Mouse (Mus musculus) monocyte, adult 5-6 weeks (primary cell): Measurements from ENCODE around the gene Bri3. TPM values are rescaled to one million over a fixed set of nuclear protein-coding genes. Genes with fewer than 3 reads are reported as not detected.

ENCODE experiments used
- ATAC-seq: fragments of 153-309, 156-312 bp; replicated peaks from 2 replicates; pipeline ENCODE4 v1.8.0; 2017; ENCODE audit warnings: mild to moderate bottlenecking; ENCODE audit not compliant: low TSS enrichment, insufficient number of reproducible peaks, severe bottlenecking, poor library complexity, low FRiP score
- total RNA-seq: library from RNA; stranded (forward); fragments of 200-1000, 200-491, 200-594 nt; gene quantifications from 3 replicates; pipeline ENCODE4 v1.2.3, GENCODE M21; 2017

Gene Bri3
- total RNA-seq, 1 experiment from 2014 or later = 73.7 TPM

DNA sequence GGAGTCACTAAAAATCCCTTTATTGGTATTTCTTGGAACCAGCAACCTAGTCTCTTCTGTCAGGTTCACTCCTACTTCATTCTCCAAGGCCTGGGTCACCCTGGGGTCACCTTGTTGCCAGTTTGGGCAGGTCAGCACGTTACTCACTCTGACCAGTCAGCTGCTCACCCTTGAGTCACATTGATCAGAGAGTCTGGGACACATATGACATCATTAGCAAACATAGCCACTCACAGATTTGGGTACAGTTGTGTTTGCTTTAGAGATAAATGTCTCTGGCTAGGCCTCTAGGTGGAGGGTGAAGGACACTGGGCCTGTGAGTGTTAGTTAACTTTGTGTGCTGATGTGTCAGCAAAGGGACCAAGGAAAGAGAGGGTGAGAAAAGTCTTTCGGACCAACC is 127.9 kb downstream of the Bri3 start:
- no peak for ATAC-seq

DNA sequence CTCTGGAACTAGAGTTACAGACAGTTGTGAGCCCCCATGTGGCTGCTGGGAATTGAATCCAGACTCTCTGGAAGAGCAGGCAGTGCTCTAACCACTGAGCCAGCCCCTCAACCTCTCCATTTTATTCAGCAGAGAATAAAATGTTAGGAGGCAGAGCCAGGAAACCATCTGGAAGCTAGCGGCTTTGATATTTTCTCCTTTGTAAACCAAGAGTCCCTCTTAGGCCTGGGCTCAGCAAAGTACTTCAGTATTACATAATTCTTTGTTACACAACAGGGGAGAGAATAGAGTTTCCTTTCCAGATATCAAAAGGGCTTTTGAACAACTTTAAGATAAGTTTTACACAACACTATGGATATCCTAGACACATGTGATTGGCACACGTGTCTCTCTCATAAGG is 128.6 kb downstream of the Bri3 start:
- no peak for ATAC-seq

DNA sequence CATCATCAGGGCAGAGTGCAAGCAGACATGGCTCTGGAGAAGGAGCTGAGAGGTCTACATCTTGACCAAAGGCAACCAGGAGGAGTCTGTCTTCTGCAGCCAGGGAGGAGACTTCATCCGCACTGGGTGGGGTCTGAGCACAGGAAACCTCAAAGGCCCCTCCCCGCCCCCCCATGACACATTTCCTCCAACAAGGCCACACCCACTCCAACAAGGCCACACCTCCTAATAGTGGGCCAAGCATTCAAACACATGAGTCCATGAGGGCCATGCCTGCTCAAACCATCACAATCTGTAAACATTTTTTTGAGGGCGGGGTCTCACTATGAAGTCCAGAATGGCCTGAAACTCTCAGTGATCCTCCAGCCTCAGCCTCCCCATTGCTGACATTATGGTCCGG is 135.2 kb downstream of the Bri3 start:
- ATAC-seq = no peak

DNA sequence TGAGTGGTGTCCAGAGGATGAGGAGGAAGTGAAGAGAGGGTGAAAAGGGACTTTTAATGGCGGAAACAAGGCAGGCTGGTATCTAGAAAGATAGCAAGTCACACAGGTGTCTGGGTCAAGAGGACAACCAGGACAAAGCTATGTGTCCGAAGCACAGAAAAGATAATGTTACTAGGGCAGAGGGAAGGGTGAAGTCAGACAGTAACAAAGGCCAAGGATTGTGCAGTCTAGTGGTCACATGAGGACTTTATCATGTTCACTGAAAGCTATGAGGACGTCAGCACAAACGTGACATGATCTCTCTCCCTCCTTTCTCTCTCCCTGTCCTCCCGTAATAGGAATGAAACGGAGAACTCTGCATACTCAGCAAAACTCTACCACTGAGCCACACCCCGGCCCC is 136.5 kb downstream of the Bri3 start:
- ATAC-seq = no peak

DNA sequence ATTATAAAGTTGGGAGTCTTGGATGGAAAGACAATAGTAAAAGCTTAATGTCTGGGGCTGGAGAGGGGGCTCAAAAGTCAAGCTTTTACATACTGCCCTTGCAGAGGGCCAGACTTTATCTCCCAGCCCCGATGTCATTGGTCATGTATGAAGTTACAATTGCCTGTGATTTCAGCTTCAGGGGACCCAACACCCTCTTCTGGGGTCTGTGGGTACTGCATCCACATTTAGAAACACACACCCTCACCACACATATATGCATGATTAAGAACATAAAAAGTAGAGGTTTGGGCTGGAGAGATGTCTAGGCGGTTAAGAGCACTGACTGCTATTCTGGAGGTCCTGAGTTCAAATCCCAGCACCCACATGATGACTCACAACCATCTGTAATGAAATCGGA is 137.5 kb downstream of the Bri3 start:
- no peak for ATAC-seq

DNA sequence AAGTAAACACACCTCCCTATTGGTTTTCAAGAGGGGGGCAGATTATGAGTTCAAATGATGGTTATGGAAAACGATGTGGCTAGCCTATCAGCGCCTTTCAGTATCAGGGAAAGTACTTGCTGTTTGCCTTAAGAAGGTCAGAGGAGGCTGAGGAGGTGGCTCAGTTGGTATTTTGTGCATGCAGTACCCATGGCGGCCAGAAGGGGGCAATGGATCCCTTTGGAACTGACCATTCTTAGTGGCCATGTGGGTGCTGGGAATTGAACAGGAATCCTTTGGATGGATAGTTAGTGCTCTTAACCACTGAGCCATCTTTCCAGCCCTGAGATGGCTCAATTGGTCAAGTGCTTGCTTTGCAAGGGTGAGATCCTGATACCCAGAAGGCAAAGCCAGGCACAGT is 139.7 kb downstream of the Bri3 start:
- no peak for ATAC-seq

DNA sequence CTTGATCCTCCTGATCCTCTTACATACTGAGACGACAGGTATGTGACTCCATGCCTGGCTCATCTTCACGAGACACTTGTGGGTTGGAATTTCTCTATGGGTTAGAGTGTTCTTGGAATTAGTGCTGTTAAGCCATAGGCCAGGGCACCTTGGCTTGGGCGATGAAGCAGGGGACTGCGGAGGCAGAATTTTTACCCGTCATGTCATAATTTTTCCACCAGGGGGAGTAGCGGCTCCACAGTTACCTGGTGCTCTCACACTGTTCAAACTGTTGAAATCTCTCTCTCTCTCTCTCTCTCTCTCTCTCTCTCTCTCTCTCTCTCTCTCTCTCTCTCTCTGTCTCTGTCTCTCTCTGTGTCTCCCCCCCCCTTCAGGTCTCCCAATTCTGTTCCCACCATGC is 143.6 kb downstream of the Bri3 start:
- no peak for ATAC-seq

DNA sequence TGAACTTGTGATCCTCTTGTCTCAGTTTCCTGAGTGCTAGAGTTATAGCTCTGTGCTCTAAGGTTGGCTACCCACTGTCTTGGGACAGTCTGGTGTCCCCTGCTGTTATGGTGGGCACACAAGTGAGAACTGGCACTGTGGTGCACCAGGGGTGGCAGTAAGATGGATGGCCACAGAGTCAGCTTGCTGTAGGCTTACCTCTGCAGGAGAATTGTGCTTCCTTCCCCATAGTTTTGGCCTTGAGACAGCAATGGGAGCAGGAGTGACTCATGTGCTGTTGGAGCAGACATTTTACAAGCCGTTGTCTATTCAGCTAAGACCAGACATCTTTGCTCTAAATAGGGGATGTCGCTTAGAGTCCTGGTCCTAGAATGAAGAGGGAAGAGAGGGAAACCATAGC is 149.9 kb downstream of the Bri3 start:
- no peak for ATAC-seq

DNA sequence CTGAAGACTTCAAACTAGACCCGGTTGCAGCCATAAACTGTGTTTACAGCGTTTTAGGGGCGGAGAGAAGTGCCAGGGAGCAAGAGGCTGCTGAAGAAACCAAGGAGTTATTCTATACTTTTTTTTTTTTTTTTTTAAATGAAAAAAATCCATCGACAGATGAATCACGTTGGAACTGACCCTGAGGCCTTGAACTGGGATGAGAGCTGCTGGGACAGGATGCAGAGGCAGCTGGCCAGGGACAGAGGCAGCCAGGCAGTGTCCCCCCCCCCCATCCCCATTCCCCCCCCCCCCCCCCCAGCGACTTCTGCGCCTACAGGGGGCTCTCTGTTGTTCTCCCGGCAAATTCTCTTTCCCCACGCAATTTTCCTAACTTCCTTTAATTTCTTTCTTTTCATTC is 153.3 kb downstream of the Bri3 start:
- ATAC-seq = no peak

DNA sequence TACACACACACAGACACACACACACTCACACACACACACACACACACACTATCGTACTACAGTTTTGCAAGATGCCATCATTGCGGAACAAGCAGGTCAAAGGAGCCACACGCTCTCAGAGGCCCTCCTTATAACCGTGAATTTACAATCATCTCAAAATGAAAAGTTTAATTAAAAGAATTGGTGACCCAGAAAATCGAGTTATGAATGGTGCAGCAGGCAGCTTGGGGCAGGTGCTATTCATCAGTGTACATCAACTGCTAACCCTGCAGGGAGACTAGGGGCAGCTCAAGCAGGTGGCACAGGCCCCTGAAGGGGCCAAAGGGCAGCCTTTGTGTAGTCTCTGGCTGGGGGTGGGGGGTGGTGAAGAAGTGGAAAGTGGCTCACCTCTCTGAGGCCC is 156.6 kb downstream of the Bri3 start:
- no peak for ATAC-seq

DNA sequence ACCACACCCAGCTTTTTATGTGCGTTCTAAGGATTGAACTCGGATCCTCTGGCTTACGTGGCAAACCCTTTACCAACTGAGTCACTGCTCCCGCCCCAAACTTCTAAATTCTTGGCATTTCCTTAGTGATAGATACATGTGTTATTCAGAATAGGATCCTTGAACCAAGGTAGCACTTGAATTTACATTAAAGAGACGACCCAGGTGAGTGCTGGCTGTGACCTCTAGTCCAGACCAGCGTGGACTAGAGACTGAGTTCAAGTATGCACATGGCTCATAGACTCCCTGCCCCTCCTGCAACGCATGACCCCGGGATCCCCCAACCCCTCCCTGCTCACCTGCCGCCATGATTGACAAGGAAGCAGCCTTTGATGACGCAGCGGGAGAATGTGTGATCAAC is 162.0 kb downstream of the Bri3 start:
- no peak for ATAC-seq

DNA sequence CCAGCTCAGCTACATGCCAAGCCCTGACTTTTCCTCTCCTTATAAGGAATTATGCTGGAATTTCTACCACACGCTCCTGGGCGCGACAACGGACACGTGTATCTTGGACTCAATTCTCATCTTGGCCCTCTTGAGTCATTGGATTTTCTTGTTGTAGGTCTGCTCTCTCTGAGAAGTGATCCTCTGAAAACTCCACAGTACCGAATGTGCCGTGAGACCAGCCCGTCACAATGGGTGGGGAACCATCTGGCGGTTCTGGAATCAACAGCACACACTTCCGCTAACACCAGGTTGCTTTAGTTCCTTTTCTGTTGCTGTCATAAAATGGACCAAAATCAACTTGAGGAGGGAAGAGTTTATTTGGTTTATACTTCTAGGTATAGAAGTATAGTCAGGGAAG is 166.4 kb downstream of the Bri3 start:
- no peak for ATAC-seq

DNA sequence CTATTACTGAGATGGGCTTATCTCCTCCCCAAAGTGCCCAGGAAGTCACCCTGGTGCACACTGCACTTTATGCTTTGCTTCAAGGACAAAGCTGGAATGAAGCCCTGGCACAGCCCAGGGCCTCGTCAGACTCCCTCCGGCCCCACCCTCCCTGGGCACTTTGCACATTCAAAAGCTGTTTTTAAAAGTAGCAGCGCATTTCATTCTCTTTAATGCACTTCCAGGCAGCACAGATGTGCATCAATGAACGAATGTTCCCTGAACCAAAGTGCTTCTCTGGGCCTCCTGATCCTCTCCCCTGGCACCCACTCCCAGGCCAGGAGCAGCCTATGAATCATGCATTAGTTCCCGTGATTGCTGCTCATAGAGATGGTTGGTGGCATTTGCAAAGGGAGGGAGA is 167.5 kb downstream of the Bri3 start:
- ATAC-seq = no peak

DNA sequence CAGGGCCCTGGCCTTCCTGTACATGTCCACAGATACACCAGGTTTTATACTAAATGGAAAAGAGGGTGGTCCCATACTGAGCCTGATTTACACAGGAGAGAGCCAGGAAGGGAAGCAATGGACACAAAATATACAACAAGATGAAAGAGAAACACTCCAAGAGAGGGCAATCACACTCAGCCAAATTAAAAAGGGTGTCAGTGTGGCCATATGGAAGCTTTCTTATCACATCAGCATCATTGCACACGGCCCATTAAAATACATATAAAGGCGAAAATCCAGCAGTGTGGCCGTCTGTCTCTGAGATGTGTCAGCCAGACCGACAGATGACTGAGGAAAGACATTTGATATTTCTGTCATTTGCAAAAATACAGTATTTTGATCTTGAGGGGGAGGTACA is 168.5 kb downstream of the Bri3 start:
- no peak for ATAC-seq

DNA sequence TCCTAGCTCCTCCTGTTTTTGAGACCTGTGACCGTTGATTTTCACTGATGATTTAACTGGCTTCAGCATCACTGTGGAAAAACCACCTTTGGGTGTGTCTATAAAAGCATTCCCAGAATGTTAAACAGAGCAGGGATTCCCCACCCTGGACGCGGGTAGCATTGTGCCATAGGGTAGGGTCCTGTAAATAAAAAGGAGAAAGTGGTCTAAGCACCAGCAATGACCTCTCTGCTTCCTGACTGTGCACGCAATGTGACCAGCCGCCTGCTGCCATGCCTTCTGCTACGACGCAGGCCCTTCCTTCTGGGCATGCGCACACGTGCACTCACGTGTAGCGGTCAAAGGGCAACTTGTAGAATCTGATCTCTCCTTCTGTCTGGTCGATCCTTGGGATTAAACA is 174.2 kb downstream of the Bri3 start:
- ATAC-seq = no peak

DNA sequence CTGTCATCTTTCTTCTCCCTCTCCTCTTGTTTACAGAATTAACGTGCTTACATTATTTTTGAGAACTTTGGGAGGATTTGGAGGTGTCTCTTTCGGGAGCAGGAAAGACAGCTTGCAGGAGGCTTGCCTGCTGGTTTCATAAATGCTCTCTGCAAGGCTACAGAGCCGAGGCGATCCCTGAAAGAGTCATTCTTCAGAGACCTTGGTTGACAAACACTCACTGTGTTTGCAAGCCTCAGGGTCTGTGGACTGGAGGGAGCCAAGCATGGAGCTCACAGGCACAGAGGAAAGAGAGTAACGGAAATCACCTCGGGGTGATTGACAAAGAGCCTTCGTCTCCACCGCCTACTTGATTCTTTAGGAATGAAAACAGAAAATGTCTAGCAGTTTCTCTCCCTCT is 175.8 kb downstream of the Bri3 start:
- ATAC-seq = no peak

DNA sequence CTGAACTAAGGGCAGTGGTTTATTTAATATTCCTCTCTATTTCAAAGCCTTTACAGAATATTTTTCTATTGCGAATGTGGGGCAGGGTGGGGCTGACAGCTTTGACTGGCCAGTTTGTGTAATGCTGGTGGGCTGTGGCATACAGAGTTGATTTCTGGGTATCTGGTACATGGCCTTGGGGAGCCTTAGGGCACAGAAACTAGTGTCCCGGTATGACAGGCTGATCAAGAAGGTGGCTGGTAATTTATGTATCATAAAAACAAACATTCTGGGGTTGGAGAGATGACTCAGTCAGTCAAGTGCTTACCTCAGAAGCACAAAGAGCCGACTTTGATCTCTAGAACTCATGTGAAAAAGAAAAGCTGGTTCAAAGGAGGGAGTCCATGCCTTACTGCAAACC is 182.5 kb downstream of the Bri3 start:
- no peak for ATAC-seq

DNA sequence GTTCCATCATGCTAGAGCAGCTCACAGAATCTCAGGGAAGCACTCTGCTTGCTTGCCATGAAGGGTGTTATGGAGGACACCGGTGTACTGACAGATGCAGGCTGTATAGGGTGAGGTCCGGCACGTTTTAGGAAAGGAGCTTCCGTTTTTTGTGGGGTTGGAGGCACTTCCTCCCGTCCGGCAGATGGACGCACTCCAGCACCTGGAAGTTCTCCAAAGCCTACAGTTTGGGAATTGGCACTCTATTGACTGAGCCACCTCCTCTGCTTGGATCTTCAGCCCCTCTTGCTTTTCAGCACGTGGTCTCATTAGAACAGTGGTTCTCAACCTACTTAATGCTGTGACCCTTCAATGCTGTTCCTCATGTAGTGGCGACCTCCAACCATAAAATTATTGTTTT is 183.6 kb downstream of the Bri3 start:
- no peak for ATAC-seq

DNA sequence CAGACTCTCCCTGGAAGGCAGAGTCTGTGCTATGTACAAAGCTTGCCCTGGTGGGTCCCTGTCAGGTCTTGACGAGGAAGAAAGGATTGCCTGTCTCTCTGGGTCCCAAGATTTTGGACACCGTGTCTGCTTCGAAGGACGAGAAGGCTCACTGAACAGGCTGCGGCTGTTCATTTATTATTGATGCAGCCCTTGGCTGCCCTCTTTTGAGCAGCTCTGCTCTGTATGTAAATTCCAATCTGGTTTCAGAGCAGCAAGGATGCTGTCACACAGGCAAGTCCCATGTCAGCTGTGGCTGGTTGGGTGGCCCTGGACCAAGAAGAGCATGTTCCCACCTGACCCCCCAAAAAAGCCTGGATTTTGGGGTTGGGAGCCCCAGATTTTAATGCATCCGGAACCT is 187.2 kb downstream of the Bri3 start:
- no peak for ATAC-seq

DNA sequence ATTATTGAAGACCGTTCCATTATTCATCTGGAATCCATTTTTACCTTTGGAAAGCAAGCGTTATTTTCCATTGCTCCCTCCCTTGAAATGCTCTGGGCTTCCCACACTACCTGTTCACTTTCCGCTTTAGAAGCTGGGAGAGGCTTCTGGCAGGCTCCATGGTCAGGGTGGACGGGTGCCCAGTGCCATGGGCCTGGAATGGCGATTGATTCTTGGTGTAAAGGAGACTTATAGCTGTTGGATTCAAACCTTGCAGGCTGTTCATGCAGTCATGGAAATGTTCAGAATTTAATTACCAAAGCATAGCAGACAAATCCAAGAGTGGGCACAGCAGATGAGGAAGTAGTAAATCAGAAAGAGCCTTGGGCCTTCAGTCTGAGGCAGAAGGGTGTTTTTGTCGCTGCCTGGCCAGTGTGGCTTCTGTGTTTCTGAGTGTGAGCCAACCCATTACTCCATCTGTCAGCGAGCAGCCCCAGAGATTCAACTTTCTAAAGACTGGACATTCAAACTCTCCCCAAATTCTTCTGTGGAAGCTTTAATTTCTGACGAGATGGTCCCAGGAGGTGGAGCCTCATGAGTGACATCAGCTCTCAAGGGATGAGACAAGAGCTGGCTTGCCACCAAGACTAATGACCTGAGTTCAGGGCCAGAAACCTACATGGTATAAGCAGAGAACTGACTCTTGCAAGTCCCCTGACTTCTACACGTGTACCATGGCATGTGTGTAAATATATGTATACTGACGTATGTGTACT is 195.2 kb downstream of the Bri3 start:
- no peak for ATAC-seq

DNA sequence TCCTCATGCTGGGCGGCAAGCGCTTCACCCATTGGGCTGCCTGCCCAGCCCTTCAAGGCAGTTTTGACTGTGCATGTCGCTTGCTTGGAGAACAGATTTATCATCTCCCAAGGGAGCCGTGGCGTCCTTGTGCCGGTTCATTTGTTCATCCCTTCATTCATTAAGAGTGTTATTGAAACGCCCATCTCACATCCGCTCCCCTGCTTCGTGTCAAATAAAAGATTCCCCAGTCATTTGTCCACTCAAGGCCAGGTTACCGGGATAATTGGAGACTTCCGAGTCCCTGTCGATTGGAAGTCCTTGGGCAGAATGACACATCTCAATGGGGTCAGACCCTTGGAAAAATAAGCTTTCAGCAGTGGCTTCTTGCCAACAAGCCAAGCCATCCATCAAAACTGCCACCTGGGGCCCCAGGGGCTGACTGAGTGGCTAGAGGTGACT is 197.6 kb downstream of the Bri3 start:
- no peak for ATAC-seq
